14 mouse cellular contexts compared by ENCODE assay signal in the genomic region with DNA sequence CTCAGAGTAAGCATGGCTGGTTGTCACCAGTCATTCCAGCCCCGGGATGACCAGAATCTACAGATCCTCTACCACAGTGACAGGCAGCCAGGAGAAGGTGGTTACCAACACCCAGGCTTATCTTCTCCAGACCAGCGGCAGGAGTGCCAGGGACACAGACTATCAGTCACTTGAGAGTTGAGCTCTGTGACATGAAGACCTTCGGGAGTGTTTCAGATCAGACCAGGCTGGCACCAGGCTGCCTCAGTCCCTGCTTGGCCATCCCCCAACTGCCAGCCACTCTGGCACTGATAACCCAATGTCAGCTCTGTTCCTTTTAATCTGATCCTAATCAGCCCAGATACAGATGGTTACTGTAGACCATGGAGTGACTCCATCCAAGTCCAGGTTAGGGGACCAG. TPM values are rescaled to one million over a fixed set of nuclear protein-coding genes. Genes with fewer than 3 reads are reported as not detected.
DNase-seq lines count a peak whose midpoint lies in the region; ATAC-seq and TF ChIP-seq lines count a peak whose summit lies in the region.
"Had no signal": no experiment of that assay in that cellular context is flagged by ENCODE, and none has a peak within 500 bp of the region (broad histone marks: within the 10 kb centered on the region; RNA-seq: fewer than 3 reads in every experiment).

No protein-coding gene starts in this region.

- WGBS in lung, embryonic 14.5 days = 62% methylated on average over 3 of the region's 3 CpGs
- 10% methylated on average over 3 of the region's 3 CpGs for WGBS in liver, embryonic 13.5 days (ENCODE audit: insufficient replicate concordance)
- WGBS in kidney, embryonic 14.5 days = 92% methylated on average over 3 of the region's 3 CpGs

- no peaks in the 10 kb centered on the region for H3K4me1 ChIP-seq in lung, embryonic 14.5 days (ENCODE audit: insufficient read depth)
- peaks cover 73% of the 10 kb centered on the region for H3K4me1 ChIP-seq in liver, embryonic 13.5 days (replicated peaks)
- no peaks in the 10 kb centered on the region for H3K4me1 ChIP-seq in kidney, embryonic 14.5 days (ENCODE audit: control insufficient read depth, insufficient read depth, low read length)
- H3K4me1 ChIP-seq: embryonic facial prominence, embryonic 15.5 days; midbrain, embryonic 13.5 days had no signal

- no peaks in the 10 kb centered on the region for H3K27me3 ChIP-seq in lung, embryonic 14.5 days (ENCODE audit: insufficient read depth, low read length)
- H3K27me3 ChIP-seq in liver, embryonic 13.5 days = no peaks in the 10 kb centered on the region
- H3K27me3 ChIP-seq in kidney, embryonic 14.5 days (ENCODE audit: control insufficient read depth, insufficient read depth, low read length) = no peaks in the 10 kb centered on the region
- H3K27me3 ChIP-seq: embryonic facial prominence, embryonic 15.5 days; midbrain, embryonic 13.5 days had no signal

- H3K36me3 ChIP-seq in lung, embryonic 14.5 days (ENCODE audit: insufficient read depth) = no peaks in the 10 kb centered on the region
- H3K36me3 ChIP-seq in liver, embryonic 13.5 days = no peaks in the 10 kb centered on the region
- no peaks in the 10 kb centered on the region for H3K36me3 ChIP-seq in kidney, embryonic 14.5 days (ENCODE audit: control insufficient read depth, insufficient read depth, low read length)
- H3K36me3 ChIP-seq: embryonic facial prominence, embryonic 15.5 days; midbrain, embryonic 13.5 days had no signal

- H3K27ac ChIP-seq in lung, embryonic 14.5 days (ENCODE audit: low read depth) = peak overlapping the region; percentile 46; the same call in 1 of the 2 replicates
- H3K27ac ChIP-seq in liver, embryonic 13.5 days = peak overlapping the region; percentile 100
- no peak overlapping the region for H3K27ac ChIP-seq in kidney, embryonic 14.5 days (ENCODE audit: low read depth, low read length)
- H3K27ac ChIP-seq: embryonic facial prominence, embryonic 15.5 days; midbrain, embryonic 13.5 days had no signal

- no peak for DNase-seq in lung, embryonic 14.5 days
- DNase-seq in lung, postnatal 14 days = no peak
- DNase-seq in liver, embryonic 13.5 days = peak; percentile 86
- peak; percentile 85 to 88 for DNase-seq in spleen, postnatal 4 days (ENCODE audit: low spot score in 2 of 2)
- DNase-seq in retina, postnatal 1 day = no peak
- DNase-seq: cerebellum, postnatal 25 days had no signal

- H3K4me3 ChIP-seq in lung, embryonic 14.5 days (ENCODE audit: low read depth, low read length) = no peak overlapping the region
- H3K4me3 ChIP-seq in liver, embryonic 13.5 days (replicated peaks) = peak overlapping the region; percentile 33
- H3K4me3 ChIP-seq in kidney, embryonic 14.5 days (ENCODE audit: low read length) = no peak overlapping the region
- H3K4me3 ChIP-seq: embryonic facial prominence, embryonic 15.5 days; midbrain, embryonic 13.5 days had no signal

- TF ChIP-seq CTCF in lung, embryonic 14.5 days (IDR thresholded peaks at IDR 0.05; ENCODE audit: low read depth) = no peak

- peak; percentile 55 for ATAC-seq in lung, embryonic 14.5 days (ENCODE audit: insufficient read depth)
- peak; percentile 60 for ATAC-seq in common myeloid progenitor, adult 5-6 weeks (replicated peaks; ENCODE audit: low read depth, poor library complexity, severe bottlenecking)
- ATAC-seq in liver, embryonic 13.5 days (ENCODE audit: low read depth) = peak; percentile 91
- ATAC-seq in kidney, embryonic 14.5 days (ENCODE audit: low FRiP score, low TSS enrichment) = no peak
- ATAC-seq: midbrain, embryonic 13.5 days had no signal

- no peak overlapping the region for H3K4me2 ChIP-seq in lung, embryonic 14.5 days
- peak overlapping the region; percentile 63 for H3K4me2 ChIP-seq in liver, embryonic 13.5 days
- H3K4me2 ChIP-seq in kidney, embryonic 14.5 days (replicated peaks; ENCODE audit: low read depth, low read length) = no peak overlapping the region
- H3K4me2 ChIP-seq: embryonic facial prominence, embryonic 15.5 days; midbrain, embryonic 13.5 days had no signal

- no peaks in the 10 kb centered on the region for H3K9me3 ChIP-seq in lung, embryonic 14.5 days (ENCODE audit: low read depth, low read length)
- peaks cover 6% of the 10 kb centered on the region for H3K9me3 ChIP-seq in liver, embryonic 13.5 days (replicated peaks)
- H3K9me3 ChIP-seq in kidney, embryonic 14.5 days (ENCODE audit: control insufficient read depth, low read length) = 0 out of 2 replicates have a peak, but pooled peaks cover 3% of the 10 kb centered on the region
- H3K9me3 ChIP-seq: midbrain, embryonic 13.5 days had no signal

- no peak overlapping the region for H3K9ac ChIP-seq in lung, embryonic 14.5 days
- H3K9ac ChIP-seq in liver, embryonic 13.5 days = peak overlapping the region; percentile 71
- no peak overlapping the region for H3K9ac ChIP-seq in kidney, embryonic 14.5 days (ENCODE audit: low read depth, low read length)
- H3K9ac ChIP-seq: embryonic facial prominence, embryonic 15.5 days; midbrain, embryonic 13.5 days had no signal

RNA-seq across cellular contexts. Expression of gene Cldn13, which starts 3.8 kb away (rescaled TPM):
- polyA plus RNA-seq in lung, embryonic 14.5 days (2014; fragmentation: Nextera tagmentation; extraction: Ambion mirVana) = 0.39 TPM in 1 of 2 replicates, not detected in the other
- 30.1 and 31.1 TPM in 2 replicates for total RNA-seq in common myeloid progenitor, adult 5-6 weeks (2017)
- 246 and 259 TPM in 2 replicates for polyA plus RNA-seq in liver, embryonic 13.5 days (2015; fragmentation: Nextera tagmentation; extraction: Ambion mirVana)
- 0.20 and 0.24 TPM in 2 replicates for polyA plus RNA-seq in kidney, embryonic 14.5 days (2014; fragmentation: Nextera tagmentation; extraction: Ambion mirVana)
- total RNA-seq: left cerebral cortex, adult 8-10 months; liver, adult 2 months had no signal
- polyA plus RNA-seq: embryonic facial prominence, embryonic 15.5 days; liver, adult 2 months had no signal

RNA-seq across cellular contexts. Expression of gene Tmem270, which starts 12.6 kb away (rescaled TPM):
- not detected in 2 replicates for polyA plus RNA-seq in lung, embryonic 14.5 days (2014; fragmentation: Nextera tagmentation; extraction: Ambion mirVana)
- total RNA-seq in common myeloid progenitor, adult 5-6 weeks (2017) = not detected in 2 replicates
- not detected in 2 replicates for polyA plus RNA-seq in liver, embryonic 13.5 days (2015; fragmentation: Nextera tagmentation; extraction: Ambion mirVana)
- polyA plus RNA-seq in kidney, embryonic 14.5 days (2014; fragmentation: Nextera tagmentation; extraction: Ambion mirVana) = not detected in 2 replicates
- total RNA-seq: left cerebral cortex, adult 8-10 months; liver, adult 2 months had no signal
- polyA plus RNA-seq: brain, embryonic 14.5 days; embryonic facial prominence, embryonic 15.5 days; heart, embryonic 16.5 days; liver, adult 2 months; midbrain, embryonic 13.5 days had no signal

RNA-seq across cellular contexts. Expression of gene Mettl27, which starts 13.1 kb away (rescaled TPM):
- polyA plus RNA-seq in lung, embryonic 14.5 days (2014; fragmentation: Nextera tagmentation; extraction: Ambion mirVana) = 23.0 and 23.9 TPM in 2 replicates
- 7.4 and 10.0 TPM in 2 replicates for total RNA-seq in common myeloid progenitor, adult 5-6 weeks (2017)
- 10.6 and 12.2 TPM in 2 replicates for polyA plus RNA-seq in liver, embryonic 13.5 days (2015; fragmentation: Nextera tagmentation; extraction: Ambion mirVana)
- polyA plus RNA-seq in kidney, embryonic 14.5 days (2014; fragmentation: Nextera tagmentation; extraction: Ambion mirVana) = 19.4 and 26.6 TPM in 2 replicates

RNA-seq across cellular contexts. Expression of gene Cldn4, which starts 27.6 kb away (rescaled TPM):
- 41.9 and 42.4 TPM in 2 replicates for polyA plus RNA-seq in lung, embryonic 14.5 days (2014; fragmentation: Nextera tagmentation; extraction: Ambion mirVana)
- total RNA-seq in common myeloid progenitor, adult 5-6 weeks (2017) = 0.92 TPM in 1 of 2 replicates, not detected in the other
- 0.15 and 0.32 TPM in 2 replicates for polyA plus RNA-seq in liver, embryonic 13.5 days (2015; fragmentation: Nextera tagmentation; extraction: Ambion mirVana)
- 73.4 and 76.1 TPM in 2 replicates for polyA plus RNA-seq in kidney, embryonic 14.5 days (2014; fragmentation: Nextera tagmentation; extraction: Ambion mirVana)
- total RNA-seq: left cerebral cortex, adult 8-10 months had no signal
- polyA plus RNA-seq: midbrain, embryonic 13.5 days had no signal

Comparison
In these comparisons a context has a peak if more than half of its experiments do, and no peak if none do; other contexts are left out.
1. DNase-seq: peak in liver, embryonic 13.5 days (single experiment) and spleen, postnatal 4 days (2 of 2); none in lung, embryonic 14.5 days (single experiment), lung, postnatal 14 days (single experiment) and retina, postnatal 1 day (single experiment).
2. RNA of gene Cldn13, which starts 3.8 kb away (polyA plus RNA-seq): 246 to 259 TPM in liver, embryonic 13.5 days; 0.39 TPM in lung, embryonic 14.5 days and 0.20 to 0.24 TPM in kidney, embryonic 14.5 days; every median in the first group is over 100 times any median in the second.